Mouse (Mus musculus) skeletal muscle tissue, adult 2 months (tissue): Measurements from ENCODE around the gene Phldb2.

Experiments
- DNase-seq: peaks from one replicate; pipeline ENCODE4 v3.0.0-alpha.2; 2012; ENCODE audit warnings: low read depth, low spot score

The Phldb2 gene

GRCm38 (mm10) chr16:45893796-45894195, 59.6 kb downstream of the Phldb2 start:
- DNase-seq = peak; percentile 10

- DNase-seq = peak; percentile 16
These were observed 60.5 kb downstream of the Phldb2 start for GRCm38 (mm10) chr16:45892928-45893327.

- DNase-seq = no peak
These were observed 62.8 kb downstream of the Phldb2 start for GRCm38 (mm10) chr16:45890471-45891200.

- DNase-seq = no peak
These were observed 63.8 kb downstream of the Phldb2 start for GRCm38 (mm10) chr16:45889636-45890035.

GRCm38 (mm10) chr16:45886599-45886998, 66.8 kb downstream of the Phldb2 start:
- DNase-seq = no peak

- DNase-seq = no peak
These were observed 69.2 kb downstream of the Phldb2 start for GRCm38 (mm10) chr16:45884194-45884593.

GRCm38 (mm10) chr16:45881177-45881832, 72.1 kb downstream of the Phldb2 start:
- DNase-seq = no peak

GRCm38 (mm10) chr16:45880101-45880751, 73.2 kb downstream of the Phldb2 start:
- DNase-seq = no peak

GRCm38 (mm10) chr16:45877739-45878138, 75.7 kb downstream of the Phldb2 start:
- DNase-seq = no peak

GRCm38 (mm10) chr16:45877171-45877570, 76.2 kb downstream of the Phldb2 start:
- peak; percentile 36 for DNase-seq

GRCm38 (mm10) chr16:45873397-45873796, 80.0 kb downstream of the Phldb2 start:
- peak; percentile 65 for DNase-seq

GRCm38 (mm10) chr16:45871286-45871976, 82.0 kb downstream of the Phldb2 start:
- peak; percentile 15 for DNase-seq

GRCm38 (mm10) chr16:45870651-45871050, 82.7 kb downstream of the Phldb2 start:
- DNase-seq = no peak

GRCm38 (mm10) chr16:45869044-45869443, 84.4 kb downstream of the Phldb2 start:
- no peak for DNase-seq

GRCm38 (mm10) chr16:45857277-45857863, 96.0 kb downstream of the Phldb2 start:
- DNase-seq = no peak

GRCm38 (mm10) chr16:45854499-45854898, 98.9 kb downstream of the Phldb2 start:
- no peak for DNase-seq

GRCm38 (mm10) chr16:45849045-45849444, 104.4 kb downstream of the Phldb2 start:
- no peak for DNase-seq

- no peak for DNase-seq
These were observed 108.5 kb downstream of the Phldb2 start for GRCm38 (mm10) chr16:45844875-45845274.

- peak; percentile 34 for DNase-seq
These were observed 109.2 kb downstream of the Phldb2 start for GRCm38 (mm10) chr16:45844049-45844780.

- DNase-seq = peak; percentile 32
These were observed 110.0 kb downstream of the Phldb2 start for GRCm38 (mm10) chr16:45843351-45843891.

GRCm38 (mm10) chr16:45842440-45842839, 111.0 kb downstream of the Phldb2 start:
- no peak for DNase-seq
